In genomic region chr15:31166543-31167105, GRCm38 (mm10) we compare ENCODE assay signal across 27 mouse cellular contexts. TPM values are rescaled to one million over a fixed set of nuclear protein-coding genes. Genes with fewer than 3 reads are reported as not detected.
DNase-seq lines count a peak whose midpoint lies in the region; ATAC-seq lines count a peak whose summit lies in the region.
"Had no signal": no experiment of that assay in that cellular context is flagged by ENCODE, and none has a peak within 500 bp of the region (broad histone marks: within the 10 kb centered on the region; RNA-seq: fewer than 3 reads in every experiment).

No protein-coding gene starts in this region.

- no peak overlapping the region for H3K4me3 ChIP-seq in kidney, embryonic 16.5 days (ENCODE audit: low read length)
- H3K4me3 ChIP-seq: embryonic facial prominence, embryonic 13.5 days; erythroblast, embryonic 14.5 days; forebrain, embryonic 12.5 days; heart, embryonic 15.5 days; hindbrain, embryonic 15.5 days; limb, embryonic 13.5 days; liver, embryonic 12.5 days; midbrain, embryonic 15.5 days had no signal

- whole genome bisulfite sequencing in kidney, embryonic 16.5 days, result 76% methylated on average over 9 of the region's 9 CpGs

- peak; percentile 89 for ATAC-seq in CD4-positive, CD25-positive, alpha-beta regulatory T cell, adult 4 months
- ATAC-seq in megakaryocyte, adult 5-6 weeks (ENCODE audit: poor library complexity, severe bottlenecking), result 0 out of 2 replicates have a peak, but pooled peaks have one; percentile 43
- ATAC-seq in kidney, embryonic 16.5 days (ENCODE audit: low FRiP score, low TSS enrichment), result no peak
- ATAC-seq: intestine, embryonic 16.5 days; liver, embryonic 12.5 days; midbrain, embryonic 15.5 days had no signal

- DNase-seq in A20 (ENCODE audit: low read depth, low spot score), result peak; percentile 64
- DNase-seq in thymus, postnatal 25 days, result peak; percentile 44
- no peak for DNase-seq in urinary bladder, postnatal 10 days (ENCODE audit: low spot score)
- no peak for DNase-seq in c-Kit-positive CD71-positive TER-119-positive erythroid progenitor cells, embryonic 14.5 days (ENCODE audit: low spot score)
- DNase-seq: B cell, adult 2 months; cerebellum, adult 2 months; cerebellum, postnatal 36 days; embryo, embryonic 11 days; gastrocnemius, postnatal 36 days; heart, postnatal 4 days; kidney, adult 9 months; kidney, postnatal 25 days; layer of hippocampus, postnatal 36 days; lung, embryonic 14.5 days; right cerebral cortex, postnatal 4 days had no signal

- no peaks in the 10 kb centered on the region for H3K27me3 ChIP-seq in kidney, embryonic 16.5 days (ENCODE audit: insufficient read depth, low read length)
- H3K27me3 ChIP-seq: embryonic facial prominence, embryonic 13.5 days; forebrain, embryonic 12.5 days; heart, embryonic 15.5 days; hindbrain, embryonic 15.5 days; limb, embryonic 13.5 days; liver, embryonic 12.5 days; midbrain, embryonic 15.5 days had no signal

- no peak overlapping the region for H3K4me2 ChIP-seq in kidney, embryonic 16.5 days (replicated peaks; ENCODE audit: low read depth, low read length)
- H3K4me2 ChIP-seq: embryonic facial prominence, embryonic 13.5 days; forebrain, embryonic 12.5 days; heart, embryonic 15.5 days; hindbrain, embryonic 15.5 days; limb, embryonic 13.5 days; liver, embryonic 12.5 days; lung, embryonic 14.5 days; midbrain, embryonic 15.5 days had no signal

- no peaks in the 10 kb centered on the region for H3K4me1 ChIP-seq in kidney, embryonic 16.5 days (ENCODE audit: insufficient read depth, low read length)
- H3K4me1 ChIP-seq: embryonic facial prominence, embryonic 13.5 days; forebrain, embryonic 12.5 days; heart, embryonic 15.5 days; hindbrain, embryonic 15.5 days; limb, embryonic 13.5 days; liver, embryonic 12.5 days; midbrain, embryonic 15.5 days had no signal

- no peaks in the 10 kb centered on the region for H3K9me3 ChIP-seq in kidney, embryonic 16.5 days (ENCODE audit: low read length)
- H3K9me3 ChIP-seq: embryonic facial prominence, embryonic 13.5 days; forebrain, embryonic 12.5 days; heart, embryonic 15.5 days; hindbrain, embryonic 15.5 days; limb, embryonic 13.5 days; liver, embryonic 12.5 days; midbrain, embryonic 15.5 days had no signal

- no peak overlapping the region for H3K9ac ChIP-seq in kidney, embryonic 16.5 days (replicated peaks; ENCODE audit: low read length)
- H3K9ac ChIP-seq: embryonic facial prominence, embryonic 13.5 days; forebrain, embryonic 12.5 days; heart, embryonic 15.5 days; hindbrain, embryonic 15.5 days; limb, embryonic 13.5 days; liver, embryonic 12.5 days; lung, embryonic 14.5 days; midbrain, embryonic 15.5 days had no signal

- H3K27ac ChIP-seq in kidney, embryonic 16.5 days (ENCODE audit: low read length), result no peak overlapping the region
- H3K27ac ChIP-seq: embryonic facial prominence, embryonic 13.5 days; forebrain, embryonic 12.5 days; heart, embryonic 15.5 days; hindbrain, embryonic 15.5 days; limb, embryonic 13.5 days; liver, embryonic 12.5 days; midbrain, embryonic 15.5 days had no signal

- H3K36me3 ChIP-seq in kidney, embryonic 16.5 days (ENCODE audit: insufficient read depth, low read length), result no peaks in the 10 kb centered on the region
- H3K36me3 ChIP-seq: embryonic facial prominence, embryonic 13.5 days; forebrain, embryonic 12.5 days; heart, embryonic 15.5 days; hindbrain, embryonic 15.5 days; limb, embryonic 13.5 days; liver, embryonic 12.5 days; midbrain, embryonic 15.5 days had no signal

RNA-seq across cellular contexts. Expression of gene Dap, which starts 57.5 kb away (rescaled TPM):
- polyA plus RNA-seq in CD4-positive, CD25-positive, alpha-beta regulatory T cell, adult 4 months (2017; shearing (Covaris generic)), result 10 to 100 TPM; 61.6 to 81.6 TPM
- 91.4 and 97.3 TPM in 2 replicates for total RNA-seq in megakaryocyte, adult 5-6 weeks (2015)
- 63.1 and 66.6 TPM in 2 replicates for total RNA-seq in megakaryocyte, adult 5-6 weeks (2017)
- polyA plus RNA-seq in kidney, embryonic 16.5 days (2015; fragmentation: Nextera tagmentation; extraction: Ambion mirVana), result 78.3 and 89.7 TPM in 2 replicates

Comparison
In these comparisons a context has a peak if more than half of its experiments do, and no peak if none do; other contexts are left out.
1. DNase-seq: peak in A20 (single experiment) and thymus, postnatal 25 days (single experiment); none in urinary bladder, postnatal 10 days (single experiment) and c-Kit-positive CD71-positive TER-119-positive erythroid progenitor cells, embryonic 14.5 days (single experiment).